Mouse (Mus musculus): ENCODE data around the gene Fry.

Gene Fry

DNA sequence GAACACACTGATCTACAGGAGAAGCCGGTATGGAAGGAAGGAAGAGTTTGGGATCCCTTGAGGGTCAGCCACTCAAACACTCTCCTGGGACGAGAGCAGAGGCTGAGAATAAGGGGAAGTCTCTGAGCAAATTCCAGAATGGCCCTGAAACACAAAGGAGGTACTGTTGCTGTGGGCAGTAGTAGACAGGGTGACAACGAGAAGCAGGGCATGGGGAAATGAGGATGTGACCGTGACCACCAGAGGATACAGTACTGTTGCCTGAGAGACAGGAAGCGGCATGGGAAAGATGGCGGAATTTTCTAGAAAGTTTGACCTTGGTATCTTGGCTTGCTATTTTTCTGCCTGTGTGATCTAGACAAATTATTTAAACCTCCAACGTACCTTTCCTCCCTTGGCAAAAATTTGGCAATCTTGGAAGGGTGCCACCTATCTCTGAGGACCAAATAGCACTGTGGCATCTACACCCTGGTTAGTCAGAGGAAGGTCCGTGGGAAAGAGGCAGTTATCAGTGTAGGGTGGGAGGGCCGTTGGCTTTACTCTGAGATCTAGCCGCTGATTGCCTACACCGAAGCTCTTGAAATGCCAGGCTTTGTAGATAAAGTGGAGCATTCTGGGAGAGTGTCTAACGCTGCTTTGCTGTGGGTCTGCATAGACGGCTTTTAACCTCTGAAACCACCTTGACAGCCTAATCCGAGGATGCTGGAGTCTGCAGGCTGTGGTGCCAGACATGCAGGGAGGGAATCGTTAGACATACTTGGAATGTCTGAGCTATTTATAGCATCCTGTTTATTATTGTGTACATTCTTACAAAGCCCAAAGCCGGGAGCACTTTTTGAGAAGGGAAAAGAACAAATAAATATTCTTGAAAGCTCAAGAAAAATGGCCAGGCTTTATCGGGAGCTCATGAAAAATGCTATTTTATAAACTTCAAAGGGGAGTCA is 266.1 kb downstream of the Fry start:
- no peak for DNase-seq (ENCODE audit: low spot score in 2 of 2)

DNA sequence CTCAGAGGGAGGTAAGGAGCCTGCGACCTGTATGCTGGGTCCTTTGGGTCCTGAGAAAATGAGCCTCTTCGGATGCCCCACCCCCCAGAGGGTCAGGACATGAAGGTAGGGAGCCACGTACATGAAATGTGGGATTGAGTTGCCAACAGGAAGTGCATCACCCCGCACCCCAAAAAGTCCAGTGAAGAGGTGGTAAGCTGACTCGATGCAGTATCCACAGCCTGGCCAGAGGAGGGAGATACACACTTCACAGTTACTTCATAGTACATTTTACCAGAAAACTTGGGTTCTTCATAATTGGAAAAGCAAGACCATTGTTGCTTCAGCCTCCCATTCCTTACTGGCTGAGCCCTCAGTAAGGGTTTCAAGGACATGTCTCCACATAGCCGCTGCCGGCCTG is 266.8 kb downstream of the Fry start:
- no peak for DNase-seq (ENCODE audit: low spot score in 2 of 2)

DNA sequence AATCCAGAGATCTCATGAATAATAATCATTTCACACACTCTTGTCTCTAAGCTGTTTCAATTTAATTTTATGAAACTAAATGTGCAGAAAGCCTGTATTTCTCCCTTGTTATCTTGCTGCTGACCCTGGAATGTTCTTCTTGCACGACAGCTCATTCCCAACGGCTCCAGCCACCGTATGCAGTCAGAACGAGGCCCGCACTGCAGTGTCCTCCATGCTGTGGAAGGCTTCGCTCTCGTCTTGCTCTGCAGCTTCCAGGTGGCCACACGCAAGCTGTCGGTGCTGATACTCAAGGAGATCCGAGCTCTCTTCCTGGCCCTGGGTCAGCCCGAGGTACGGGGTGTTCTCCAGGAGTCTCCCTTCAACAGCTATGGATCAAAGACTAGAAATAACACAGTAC is 270.2 kb downstream of the Fry start:
- DNase-seq (ENCODE audit: low spot score in 2 of 2) = no peak

DNA sequence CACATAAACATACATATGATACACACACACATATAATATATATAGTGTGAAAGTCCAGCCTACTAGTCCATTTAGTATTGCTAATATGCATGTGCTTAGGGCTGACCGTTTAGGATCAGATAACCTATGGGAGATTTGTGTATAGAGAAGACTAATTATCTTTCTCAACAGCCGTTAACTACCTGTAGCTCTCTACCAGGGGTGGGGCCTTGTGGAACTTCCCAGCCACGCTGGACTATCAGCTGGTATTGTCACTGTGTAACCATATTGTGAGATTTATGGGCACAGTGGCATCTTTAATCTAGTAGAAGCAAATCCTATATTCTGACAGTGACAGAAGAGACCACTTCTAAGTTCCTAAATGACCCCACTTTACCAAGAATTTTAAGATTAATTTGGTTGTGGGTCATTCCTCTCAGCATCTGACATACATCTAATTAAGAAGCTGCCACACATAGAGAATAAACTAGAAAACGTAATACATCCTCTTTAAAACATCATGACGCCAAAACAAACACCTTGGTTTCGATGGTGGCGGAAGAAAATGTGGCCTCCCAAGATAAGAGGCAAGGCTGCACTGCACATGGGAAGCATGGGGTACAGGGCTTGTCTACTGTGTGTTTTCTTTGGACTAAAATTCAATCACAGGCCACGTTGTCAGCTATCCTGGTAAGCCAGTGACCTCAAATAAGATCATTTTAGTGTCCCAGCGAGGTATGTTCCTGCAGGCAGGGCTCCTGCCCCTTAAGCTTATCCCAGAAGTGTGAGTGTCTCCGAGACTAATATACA is 271.3 kb downstream of the Fry start:
- no peak for DNase-seq (ENCODE audit: low spot score in 2 of 2)

GRCm38 (mm10) chr5:150390422-150390821 is 272.0 kb downstream of the Fry start:
- DNase-seq (ENCODE audit: low spot score in 2 of 2) = no peak

GRCm38 (mm10) chr5:150394645-150395044 is 276.2 kb downstream of the Fry start:
- no peak for DNase-seq (ENCODE audit: low spot score in 2 of 2)

- no peak for DNase-seq (ENCODE audit: low spot score in 2 of 2)
Measured at GRCm38 (mm10) chr5:150402832-150403447, 284.5 kb downstream of the Fry start.

DNA sequence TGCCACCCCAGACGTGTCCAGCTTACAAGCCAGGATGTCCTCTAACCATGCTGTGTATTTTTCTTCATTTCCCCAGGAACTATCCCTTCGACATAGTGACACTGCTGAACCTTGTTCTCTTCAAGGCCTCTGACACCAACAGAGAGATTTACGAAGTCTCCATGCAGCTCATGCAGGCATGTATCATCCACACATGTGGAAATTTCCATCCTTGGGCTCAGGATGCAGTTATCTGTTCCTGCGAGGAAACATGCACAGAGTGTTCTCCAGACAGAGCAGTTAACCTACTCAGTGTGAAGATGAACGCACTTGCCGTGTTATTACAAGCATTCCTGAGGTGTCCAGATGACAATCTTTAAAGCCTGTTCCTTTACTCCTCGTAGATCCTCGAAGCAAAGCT is 286.4 kb downstream of the Fry start:
- DNase-seq (ENCODE audit: low spot score in 2 of 2) = no peak

DNA sequence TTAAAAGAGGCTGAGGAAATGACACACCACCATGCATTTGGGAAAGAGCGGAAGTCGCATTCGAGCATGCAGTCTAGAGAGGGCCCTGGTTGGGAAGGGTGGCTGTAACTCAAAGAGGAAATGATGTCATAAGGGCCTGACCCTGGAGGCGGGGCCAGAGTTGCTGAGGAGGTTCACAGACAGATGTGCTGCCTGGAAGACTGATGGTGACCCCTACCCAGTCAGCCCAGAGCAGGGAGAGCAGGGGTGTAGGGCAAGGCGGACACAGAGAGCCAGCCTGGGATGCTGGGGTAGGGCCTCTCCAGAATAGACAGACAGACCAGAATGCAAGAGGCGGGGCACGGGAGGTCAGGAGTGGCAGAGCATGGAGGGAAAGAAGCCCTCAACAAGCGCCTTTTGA is 290.5 kb downstream of the Fry start:
- DNase-seq (ENCODE audit: low spot score in 2 of 2) = no peak

DNA sequence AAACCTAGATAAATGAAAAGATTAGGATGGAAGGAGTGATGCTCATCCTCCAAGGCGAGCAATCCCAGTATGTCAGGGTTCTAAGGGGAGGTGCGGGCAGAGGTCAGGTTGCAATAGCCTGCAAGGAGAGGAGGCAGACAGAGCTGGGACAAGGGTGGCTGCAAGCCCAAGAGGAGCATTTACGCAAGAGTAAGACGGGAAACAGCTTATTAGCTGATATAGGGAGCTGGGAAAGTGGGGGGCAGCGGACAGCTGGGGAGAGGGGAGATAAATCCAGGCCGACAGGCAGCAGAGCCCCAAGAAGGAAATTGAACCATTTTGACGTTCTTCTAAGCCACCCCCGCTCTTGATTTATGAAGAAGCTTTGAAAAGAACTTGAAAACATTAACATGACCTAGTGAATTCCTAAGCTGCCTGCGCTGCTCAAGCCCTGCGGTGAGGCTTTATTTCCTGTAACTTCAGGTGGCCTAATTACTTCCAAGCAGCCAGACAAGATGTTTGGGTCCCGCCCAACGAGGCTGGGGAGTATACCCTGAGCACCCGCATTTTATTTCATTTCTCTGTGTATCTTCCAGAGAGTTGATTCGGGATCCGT is 291.1 kb downstream of the Fry start:
- no peak for DNase-seq (ENCODE audit: low spot score in 2 of 2)

DNA sequence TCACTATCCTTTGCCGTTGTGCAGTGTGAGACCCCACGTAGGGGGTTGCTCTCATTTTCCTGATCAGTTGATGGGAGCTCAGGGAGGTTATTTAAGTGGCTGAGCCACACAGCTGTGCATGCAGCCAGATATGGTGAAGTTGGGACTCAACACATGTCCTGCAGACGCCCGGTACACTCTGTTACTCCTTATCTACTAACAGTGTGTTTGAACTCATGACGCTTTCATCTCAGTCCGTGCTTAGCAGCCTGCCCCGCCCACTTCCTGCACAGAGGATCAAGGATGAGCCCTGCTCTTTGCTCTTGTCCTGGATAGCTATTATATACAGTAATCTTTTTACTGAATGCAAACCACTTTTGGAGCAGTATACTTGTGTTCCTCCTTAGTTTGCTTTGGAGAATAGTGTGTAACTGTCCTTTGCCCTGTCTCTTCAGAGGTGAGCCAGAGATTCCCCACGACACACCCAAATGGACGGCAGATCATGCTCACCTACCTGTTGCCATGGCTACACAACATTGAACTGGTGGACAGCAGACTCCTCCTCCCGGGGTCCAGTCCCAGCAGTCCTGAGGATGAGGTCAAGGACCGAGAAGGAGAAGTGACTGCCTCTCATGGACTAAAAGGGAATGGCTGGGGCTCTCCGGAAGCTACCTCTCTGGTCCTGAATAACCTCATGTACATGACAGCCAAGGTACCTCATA is 294.5 kb downstream of the Fry start:
- no peak for DNase-seq (ENCODE audit: low spot score in 2 of 2)

DNA sequence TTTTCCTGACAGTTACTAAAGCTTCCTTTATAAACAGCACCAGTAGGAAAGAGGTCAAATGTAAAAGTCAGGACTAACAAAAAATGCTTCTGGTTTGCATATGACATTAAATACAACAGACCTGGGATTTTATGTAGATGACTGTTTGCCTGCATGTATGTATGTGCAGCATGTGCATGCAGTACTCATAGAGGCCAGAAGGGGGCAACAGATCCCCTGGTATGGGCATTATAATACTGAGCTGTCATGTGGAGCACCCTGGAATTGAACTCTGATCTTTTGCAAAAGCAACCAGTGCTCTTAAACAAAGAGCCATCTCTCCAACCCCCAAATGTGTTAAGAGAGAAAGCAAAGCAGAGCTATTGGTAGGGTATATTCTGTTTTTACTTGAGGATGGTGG is 296.4 kb downstream of the Fry start:
- DNase-seq (ENCODE audit: low spot score in 2 of 2) = no peak

DNA sequence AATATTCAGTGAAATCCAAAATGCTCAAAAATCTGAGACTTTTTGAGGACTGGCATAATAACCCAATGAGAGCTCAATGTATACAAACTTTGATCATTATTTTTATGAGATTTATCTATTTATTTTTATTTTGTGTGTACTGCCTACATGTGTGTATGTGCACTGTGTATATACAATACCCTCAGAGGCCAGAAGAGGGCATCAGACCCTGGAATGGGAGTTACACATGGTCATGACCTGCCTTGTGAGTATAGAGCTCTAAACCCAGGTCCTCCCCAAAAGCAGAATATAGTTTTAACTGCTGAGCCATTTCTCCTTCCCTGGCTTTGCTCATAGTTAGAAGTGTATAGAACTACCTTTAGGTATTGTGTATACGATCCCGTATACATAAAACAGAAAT is 298.8 kb downstream of the Fry start:
- no peak for DNase-seq (ENCODE audit: low spot score in 2 of 2)

- no peak for DNase-seq (ENCODE audit: low spot score in 2 of 2)
Measured at GRCm38 (mm10) chr5:150418035-150418434, 299.6 kb downstream of the Fry start.

DNA sequence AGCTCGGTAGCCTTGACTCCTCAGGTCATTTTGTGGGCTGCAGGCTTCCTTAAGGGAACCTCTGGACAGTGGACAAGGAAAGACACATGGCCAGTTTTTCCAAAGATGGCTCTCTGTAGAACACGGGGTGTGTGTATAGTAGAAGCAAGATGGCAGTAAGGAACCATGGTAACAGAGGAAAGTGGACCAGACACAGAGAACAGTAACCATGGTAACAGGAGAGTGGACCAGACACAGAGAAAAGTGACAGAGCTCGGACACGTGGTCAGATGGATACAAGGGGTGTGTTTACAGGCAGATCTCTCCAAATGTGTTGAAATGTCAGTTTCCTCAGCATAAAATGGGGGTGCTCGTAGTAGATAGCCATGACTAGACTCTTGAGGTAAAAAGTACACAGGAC is 306.6 kb downstream of the Fry start:
- no peak for DNase-seq (ENCODE audit: low spot score in 2 of 2)

DNA sequence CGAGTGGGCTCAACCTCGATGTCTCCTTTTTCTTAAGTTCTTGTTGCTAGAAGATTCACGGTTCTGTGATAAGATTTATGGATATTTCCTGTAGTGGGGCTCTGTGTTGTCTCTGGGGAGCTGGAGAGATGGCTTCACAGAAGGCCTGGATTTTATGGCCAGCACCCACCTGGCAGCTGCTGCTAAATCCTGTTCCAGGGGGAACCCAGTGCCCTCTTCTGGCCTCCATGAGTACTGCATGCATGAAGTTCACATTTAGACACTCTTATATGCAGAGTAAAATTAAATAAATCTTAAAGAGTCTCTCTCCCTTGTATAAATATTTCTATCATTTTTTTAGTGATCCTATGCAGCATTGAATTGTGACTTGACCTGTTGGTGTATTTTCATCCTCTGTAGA is 308.1 kb downstream of the Fry start:
- DNase-seq (ENCODE audit: low spot score in 2 of 2) = peak in 1 of 2 experiments; percentile 13

- DNase-seq (ENCODE audit: low spot score in 2 of 2) = peak in 1 of 2 experiments; percentile 23
Measured at GRCm38 (mm10) chr5:150431286-150431685, 312.8 kb downstream of the Fry start.

GRCm38 (mm10) chr5:150432960-150433359 is 314.5 kb downstream of the Fry start:
- DNase-seq (ENCODE audit: low spot score in 2 of 2) = no peak

GRCm38 (mm10) chr5:150436629-150437389 is 318.4 kb downstream of the Fry start:
- no peak for DNase-seq (ENCODE audit: low spot score in 2 of 2)

DNA sequence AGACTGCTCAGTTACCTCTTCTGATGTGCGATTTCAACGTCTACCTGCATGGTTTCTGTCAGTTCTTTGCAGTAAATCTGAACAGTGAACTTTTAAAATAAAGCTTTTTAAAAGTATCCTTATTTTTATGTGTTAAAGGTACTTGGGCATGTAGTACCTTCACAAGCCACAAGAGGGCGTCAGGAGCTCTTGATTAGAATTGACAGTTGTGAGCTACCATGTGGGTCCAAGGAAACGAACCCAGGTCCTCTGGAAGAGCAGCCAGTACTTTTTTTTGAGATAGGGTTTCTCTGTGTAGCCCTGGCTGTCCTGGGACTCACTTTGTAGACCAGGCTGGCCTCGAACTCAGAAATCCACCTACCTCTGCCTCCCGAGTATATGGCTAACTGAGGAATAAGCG is 323.2 kb downstream of the Fry start:
- no peak for DNase-seq (ENCODE audit: low spot score in 2 of 2)
